ENCODE assay signal across 10 mouse cellular contexts in genomic region chr11:12430231-12431041, GRCm38 (mm10). TPM values are rescaled to one million over a fixed set of nuclear protein-coding genes. Genes with fewer than 3 reads are reported as not detected.
A peak's percentile ranks its signal among the peaks of the same experiment; 100 is the strongest.
DNase-seq lines count a peak whose midpoint lies in the region; ATAC-seq lines count a peak whose summit lies in the region.
"Had no signal": no experiment of that assay in that cellular context is flagged by ENCODE, and none has a peak within 500 bp of the region (broad histone marks: within the 10 kb centered on the region; RNA-seq: fewer than 3 reads in every experiment).

No protein-coding gene starts in this region.

- H3K9ac ChIP-seq in heart, embryonic 11.5 days (ENCODE audit: low read depth, low read length): no peak overlapping the region
- H3K9ac ChIP-seq in lung, embryonic 15.5 days: no peak overlapping the region
- no peak overlapping the region for H3K9ac ChIP-seq in forebrain, embryonic 15.5 days (replicated peaks)
- H3K9ac ChIP-seq in neural tube, embryonic 14.5 days (replicated peaks; ENCODE audit: low read depth, low read length): no peak overlapping the region
- H3K9ac ChIP-seq: embryonic facial prominence, embryonic 15.5 days had no signal

- intact Hi-C loops in heart, postnatal 36 days (cut with DNase I): no loop called here

- H3K4me2 ChIP-seq in heart, embryonic 11.5 days: no peak overlapping the region
- H3K4me2 ChIP-seq in lung, embryonic 15.5 days: no peak overlapping the region
- no peak overlapping the region for H3K4me2 ChIP-seq in forebrain, embryonic 15.5 days (replicated peaks)
- H3K4me2 ChIP-seq in neural tube, embryonic 14.5 days (ENCODE audit: low read depth, low read length): no peak overlapping the region
- H3K4me2 ChIP-seq: embryonic facial prominence, embryonic 15.5 days had no signal

- peak overlapping the region; percentile 62 for H3K27ac ChIP-seq in heart, embryonic 11.5 days (ENCODE audit: low read depth, low read length)
- H3K27ac ChIP-seq in lung, embryonic 15.5 days: peak overlapping the region; percentile 76
- H3K27ac ChIP-seq in forebrain, embryonic 15.5 days (replicated peaks): no peak overlapping the region
- no peak overlapping the region for H3K27ac ChIP-seq in neural tube, embryonic 14.5 days (ENCODE audit: low read depth, low read length)
- H3K27ac ChIP-seq: embryonic facial prominence, embryonic 15.5 days had no signal

- peaks cover 12% of the 10 kb centered on the region for H3K4me1 ChIP-seq in heart, embryonic 11.5 days (ENCODE audit: control insufficient read depth, insufficient read depth, low read length)
- H3K4me1 ChIP-seq in lung, embryonic 15.5 days: peaks cover 44% of the 10 kb centered on the region
- peaks cover 10% of the 10 kb centered on the region; the same call in 1 of the 2 replicates for H3K4me1 ChIP-seq in forebrain, embryonic 15.5 days
- peaks cover under 1% of the 10 kb centered on the region; the same call in 1 of the 2 replicates for H3K4me1 ChIP-seq in neural tube, embryonic 14.5 days (ENCODE audit: control insufficient read depth, insufficient read depth, low read length)

- no peak for DNase-seq in heart, postnatal 36 days
- no peak for DNase-seq in lung, postnatal 25 days (ENCODE audit: low spot score)
- DNase-seq in right cerebral cortex, postnatal 36 days (ENCODE audit: low spot score in 2 of 2): no peak
- DNase-seq in cerebellum, adult 9-10 months: no peak

- H3K36me3 ChIP-seq in heart, embryonic 11.5 days (ENCODE audit: control insufficient read depth, insufficient read depth, low read length): no peaks in the 10 kb centered on the region
- H3K36me3 ChIP-seq in lung, embryonic 15.5 days: no peaks in the 10 kb centered on the region
- no peaks in the 10 kb centered on the region for H3K36me3 ChIP-seq in forebrain, embryonic 15.5 days
- H3K36me3 ChIP-seq in neural tube, embryonic 14.5 days (ENCODE audit: control insufficient read depth, insufficient read depth, low read length): no peaks in the 10 kb centered on the region
- H3K36me3 ChIP-seq: embryonic facial prominence, embryonic 15.5 days had no signal

- WGBS in heart, embryonic 11.5 days (ENCODE audit: insufficient replicate concordance): 26% methylated on average over 4 of the region's 4 CpGs
- 5% methylated on average over 4 of the region's 4 CpGs for WGBS in lung, embryonic 15.5 days
- WGBS in forebrain, embryonic 15.5 days: 7% methylated on average over 4 of the region's 4 CpGs
- 9% methylated on average over 4 of the region's 4 CpGs for WGBS in neural tube, embryonic 14.5 days

- H3K4me3 ChIP-seq in heart, embryonic 11.5 days (ENCODE audit: low read depth, low read length): no peak overlapping the region
- H3K4me3 ChIP-seq in lung, embryonic 15.5 days: no peak overlapping the region
- H3K4me3 ChIP-seq in forebrain, embryonic 15.5 days: no peak overlapping the region
- no peak overlapping the region for H3K4me3 ChIP-seq in neural tube, embryonic 14.5 days (ENCODE audit: low read depth, low read length)
- H3K4me3 ChIP-seq: embryonic facial prominence, embryonic 15.5 days had no signal

- no peaks in the 10 kb centered on the region for H3K9me3 ChIP-seq in heart, embryonic 11.5 days (replicated peaks; ENCODE audit: control insufficient read depth, low read length)
- H3K9me3 ChIP-seq in lung, embryonic 15.5 days: no peaks in the 10 kb centered on the region
- no peaks in the 10 kb centered on the region for H3K9me3 ChIP-seq in forebrain, embryonic 15.5 days
- H3K9me3 ChIP-seq in neural tube, embryonic 14.5 days (ENCODE audit: control insufficient read depth, low read length): no peaks in the 10 kb centered on the region
- H3K9me3 ChIP-seq: embryonic facial prominence, embryonic 15.5 days had no signal

- ATAC-seq in heart, embryonic 11.5 days (replicated peaks; ENCODE audit: insufficient number of reproducible peaks, low FRiP score, low TSS enrichment): no peak; the same call in 1 of the 2 replicates
- ATAC-seq in lung, embryonic 15.5 days (ENCODE audit: borderline replicate concordance, extremely low read depth, low FRiP score, low TSS enrichment): peak; percentile 87
- ATAC-seq in forebrain, embryonic 15.5 days (replicated peaks): peak; percentile 66
- peak; percentile 63 for ATAC-seq in neural tube, embryonic 14.5 days (ENCODE audit: low read depth)

- no peaks in the 10 kb centered on the region for H3K27me3 ChIP-seq in heart, embryonic 11.5 days (ENCODE audit: control insufficient read depth, insufficient read depth, low read length)
- H3K27me3 ChIP-seq in lung, embryonic 15.5 days: no peaks in the 10 kb centered on the region
- H3K27me3 ChIP-seq in forebrain, embryonic 15.5 days: no peaks in the 10 kb centered on the region
- H3K27me3 ChIP-seq in neural tube, embryonic 14.5 days (ENCODE audit: control insufficient read depth, insufficient read depth, low read length): no peaks in the 10 kb centered on the region
- H3K27me3 ChIP-seq: embryonic facial prominence, embryonic 15.5 days had no signal

RNA-seq across cellular contexts. Expression of gene Cobl, which starts 34.3 kb away (rescaled TPM):
- polyA plus RNA-seq in heart, embryonic 11.5 days (2014; fragmentation: Nextera tagmentation; extraction: Ambion mirVana): 31.4 and 36.0 TPM in 2 replicates
- 10 to 100 TPM; 16.7 to 28.2 TPM for total RNA-seq in heart, postnatal 36 days (2021)
- polyA plus RNA-seq in lung, embryonic 15.5 days (2015; fragmentation: Nextera tagmentation; extraction: Ambion mirVana): 11.0 and 12.0 TPM in 2 replicates
- 5.1 and 6.6 TPM in 2 replicates for polyA plus RNA-seq in forebrain, embryonic 15.5 days (2015; fragmentation: Nextera tagmentation; extraction: Ambion mirVana)
- polyA plus RNA-seq in neural tube, embryonic 14.5 days (2014; fragmentation: Nextera tagmentation; extraction: Ambion mirVana): 12.3 and 16.3 TPM in 2 replicates
- total RNA-seq: hematopoietic stem cell, adult 5-6 weeks had no signal

Comparison
In these comparisons a context has a peak if more than half of its experiments do, and no peak if none do; other contexts are left out.
1. H3K27ac ChIP-seq: peak in heart, embryonic 11.5 days (single experiment) and lung, embryonic 15.5 days (single experiment); none in forebrain, embryonic 15.5 days (single experiment) and neural tube, embryonic 14.5 days (single experiment).